Mouse (Mus musculus) E14TG2a.4 (cell line): ENCODE data around the gene Ngfr.

Experiments used
- CTCF ChIP-seq: conservative IDR thresholded peaks from 2 replicates; pipeline ENCODE4 v1.5.1; 2014; ENCODE audit warnings: low read length
- POU5F1 ChIP-seq: IDR thresholded peaks from 2 replicates; pipeline ENCODE4 v1.6.1; 2014; ENCODE audit warnings: low read length, borderline replicate concordance

GRCm38 (mm10) chr11:95565327-95565726, 22.2 kb downstream of the Ngfr start:
- TF ChIP-seq CTCF (no peak), POU5F1 (no peak)
